Mouse (Mus musculus) ovary, postnatal 10 days (tissue): ENCODE data around the gene Sgcd.

Source experiments
- DNase-seq: peaks from one replicate; pipeline ENCODE4 v3.0.0; 2022; ENCODE audit warnings: low spot score

Sgcd gene

GRCm38 (mm10) chr11:47988697-47989533 lies at the start of gene Sgcd:
TSS of gene Sgcd (minus strand) at chr11:47988969.
- peak; percentile 10 for DNase-seq

GRCm38 (mm10) chr11:48038051-48038450 lies 49.3 kb upstream of the Sgcd start:
- no peak for DNase-seq

- no peak for DNase-seq
Measured at GRCm38 (mm10) chr11:48012836-48013235, 24.1 kb upstream of the Sgcd start.

- DNase-seq = no peak
Measured at GRCm38 (mm10) chr11:47988333-47988696, 454 bp downstream of the Sgcd start.

- DNase-seq = no peak
Measured at GRCm38 (mm10) chr11:47987893-47988267, 889 bp downstream of the Sgcd start.

- DNase-seq = no peak
Measured at GRCm38 (mm10) chr11:47987251-47987892, 1.4 kb downstream of the Sgcd start.

GRCm38 (mm10) chr11:47982152-47982551 lies 6.6 kb downstream of the Sgcd start:
- no peak for DNase-seq

- DNase-seq = no peak
Measured at GRCm38 (mm10) chr11:47981108-47981507, 7.7 kb downstream of the Sgcd start.

- no peak for DNase-seq
Measured at GRCm38 (mm10) chr11:47953291-47953690, 35.5 kb downstream of the Sgcd start.

GRCm38 (mm10) chr11:47952366-47952765 lies 36.4 kb downstream of the Sgcd start:
- no peak for DNase-seq

GRCm38 (mm10) chr11:47939795-47940194 lies 49.0 kb downstream of the Sgcd start:
- DNase-seq = no peak

GRCm38 (mm10) chr11:47917616-47918015 lies 71.2 kb downstream of the Sgcd start:
- no peak for DNase-seq

GRCm38 (mm10) chr11:47891617-47892172 lies 97.1 kb downstream of the Sgcd start:
- DNase-seq = no peak

GRCm38 (mm10) chr11:47890315-47890714 lies 98.5 kb downstream of the Sgcd start:
- DNase-seq = no peak

GRCm38 (mm10) chr11:47885310-47885709 lies 103.5 kb downstream of the Sgcd start:
- DNase-seq = no peak

- no peak for DNase-seq
Measured at GRCm38 (mm10) chr11:47883545-47883944, 105.2 kb downstream of the Sgcd start.

GRCm38 (mm10) chr11:47876633-47877170 lies 112.1 kb downstream of the Sgcd start:
- DNase-seq = no peak

GRCm38 (mm10) chr11:47845894-47846293 lies 142.9 kb downstream of the Sgcd start:
- DNase-seq = no peak

- DNase-seq = no peak
Measured at GRCm38 (mm10) chr11:47833283-47833682, 155.5 kb downstream of the Sgcd start.

- no peak for DNase-seq
Measured at GRCm38 (mm10) chr11:47810307-47810706, 178.5 kb downstream of the Sgcd start.

- DNase-seq = no peak
Measured at GRCm38 (mm10) chr11:47804101-47804715, 184.6 kb downstream of the Sgcd start.

GRCm38 (mm10) chr11:47777916-47778226 lies 210.9 kb downstream of the Sgcd start:
- DNase-seq = no peak
